Mouse (Mus musculus) frontal cortex, adult 2 months (tissue): ENCODE data around the gene Robo1. TPM values are rescaled to one million over a fixed set of nuclear protein-coding genes. Genes with fewer than 3 reads are reported as not detected.
A peak's percentile ranks its signal among the peaks of the same experiment; 100 is the strongest.

Experiments
- DNase-seq, 2 experiments: peaks; one replicate each; pipeline ENCODE4 v3.0.0; 2022; ENCODE audit warnings: low spot score in 1 of 2; ENCODE audit errors: extremely low spot score in 1 of 2
- polyA plus RNA-seq: library from polyadenylated mRNA; depleted of rRNA; stranded (reverse); fragments of >200 nt; gene quantifications from 2 replicates; pipeline ENCODE4 v1.2.3, GENCODE M21; 2012

The Robo1 gene
- polyA plus RNA-seq, 1 experiment: 15.1 TPM

- no peak for DNase-seq
These were observed 668.9 kb downstream of the Robo1 start for GRCm38 (mm10) chr16:72976849-72977576.

GRCm38 (mm10) chr16:72979407-72980219 is 671.5 kb downstream of the Robo1 start:
- peak; percentile 30 to 87 for DNase-seq

- DNase-seq: no peak
These were observed 682.5 kb downstream of the Robo1 start for GRCm38 (mm10) chr16:72990376-72991167.

DNA sequence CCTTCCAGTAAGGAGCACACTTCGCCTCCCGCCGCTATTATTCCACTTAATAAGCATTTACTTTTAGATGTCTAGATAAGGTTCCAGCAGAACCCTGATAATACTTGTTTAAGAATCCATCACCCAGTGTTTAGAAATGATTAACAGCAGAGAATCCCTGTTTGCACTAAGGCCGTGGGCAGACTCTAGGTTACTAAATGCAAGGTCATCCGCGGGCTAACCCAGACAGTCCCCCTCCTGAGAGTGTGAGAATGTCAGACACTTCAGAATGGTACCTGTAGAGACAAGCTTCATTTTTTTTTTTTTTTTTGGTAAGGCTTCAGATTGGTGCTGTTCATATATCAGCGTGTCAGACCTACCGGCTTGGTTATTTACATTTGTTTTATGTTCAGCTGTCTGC is 685.1 kb downstream of the Robo1 start:
- DNase-seq: no peak

GRCm38 (mm10) chr16:72993594-72993993 is 685.5 kb downstream of the Robo1 start:
- no peak for DNase-seq

GRCm38 (mm10) chr16:72995251-72995954 is 687.3 kb downstream of the Robo1 start:
- DNase-seq: peak; percentile 55 to 90

DNA sequence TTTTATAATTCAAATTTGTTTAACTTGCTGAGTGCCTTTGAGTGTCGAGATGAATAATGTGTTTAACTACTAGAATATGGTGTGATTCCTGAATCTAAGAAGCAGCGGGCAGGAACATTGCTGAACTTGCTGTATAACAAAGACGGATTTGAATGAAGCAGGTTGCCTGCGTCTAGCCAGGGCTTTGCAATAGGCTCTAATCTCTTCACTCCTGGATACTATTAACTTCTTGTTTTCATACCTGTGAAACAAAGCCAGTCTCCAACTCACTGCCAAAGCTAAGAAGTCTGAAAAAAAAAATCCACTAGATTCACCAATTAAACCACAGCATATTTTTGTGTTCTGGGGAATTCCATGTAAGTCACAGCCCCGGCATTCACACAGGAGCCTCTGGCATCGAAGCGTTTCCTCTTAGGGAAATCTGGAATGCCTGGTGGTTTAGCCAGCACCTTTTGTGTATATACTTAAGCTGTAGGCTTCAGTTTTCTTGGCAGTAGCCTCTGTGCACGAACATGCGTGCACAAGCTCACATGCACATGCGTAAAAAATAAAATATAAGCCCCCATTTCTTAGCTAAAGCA is 687.9 kb downstream of the Robo1 start:
- no peak for DNase-seq

GRCm38 (mm10) chr16:72998677-72999076 is 690.6 kb downstream of the Robo1 start:
- DNase-seq: no peak

GRCm38 (mm10) chr16:73002685-73003084 is 694.6 kb downstream of the Robo1 start:
- DNase-seq: no peak

DNA sequence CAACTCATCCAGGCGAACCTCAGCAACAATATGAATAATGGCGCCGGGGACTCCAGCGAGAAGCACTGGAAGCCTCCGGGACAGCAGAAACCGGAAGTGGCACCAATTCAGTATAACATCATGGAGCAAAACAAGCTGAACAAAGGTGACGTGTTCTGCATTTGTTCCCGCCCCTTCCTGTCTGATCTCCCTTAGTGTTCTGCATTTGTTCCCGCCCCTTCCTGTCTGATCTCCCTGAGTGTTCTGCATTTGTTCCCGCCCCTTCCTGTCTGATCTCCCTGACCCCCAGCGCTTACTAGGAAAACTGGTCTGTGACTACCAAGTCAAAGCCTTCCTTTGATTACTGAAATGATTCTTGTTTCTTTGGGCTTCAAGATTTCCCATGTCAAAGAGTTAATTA is 696.5 kb downstream of the Robo1 start:
- no peak for DNase-seq

- DNase-seq: no peak
These were observed 697.7 kb downstream of the Robo1 start for GRCm38 (mm10) chr16:73005831-73006230.

DNA sequence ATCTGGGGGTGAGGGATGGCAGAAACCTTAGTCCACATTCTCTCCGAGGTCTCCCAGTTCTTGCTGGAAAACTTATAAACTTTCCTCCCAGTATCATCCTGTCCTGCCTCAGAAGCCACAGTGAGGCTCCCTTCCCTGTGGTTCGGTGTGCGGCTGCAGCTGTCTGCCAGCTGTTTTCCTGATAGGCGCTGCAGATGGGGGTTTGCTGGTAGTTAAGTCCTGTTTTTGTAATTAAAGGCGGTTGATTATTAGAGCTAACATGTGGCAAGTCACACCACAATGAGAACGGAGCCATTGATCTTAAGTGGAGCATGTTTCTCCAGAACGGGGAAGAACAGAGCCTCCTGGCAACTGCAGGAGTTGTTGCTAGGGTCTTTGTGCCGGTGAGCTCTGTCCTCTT is 699.3 kb downstream of the Robo1 start:
- DNase-seq: no peak

- DNase-seq: no peak
These were observed 703.2 kb downstream of the Robo1 start for GRCm38 (mm10) chr16:73011313-73011712.

GRCm38 (mm10) chr16:73012926-73013325 is 704.8 kb downstream of the Robo1 start:
- no peak for DNase-seq

- DNase-seq: no peak
These were observed 706.4 kb downstream of the Robo1 start for GRCm38 (mm10) chr16:73014544-73014943.

- DNase-seq: peak in 1 of 2 experiments; percentile 17
These were observed 707.9 kb downstream of the Robo1 start for GRCm38 (mm10) chr16:73015976-73016375.

DNA sequence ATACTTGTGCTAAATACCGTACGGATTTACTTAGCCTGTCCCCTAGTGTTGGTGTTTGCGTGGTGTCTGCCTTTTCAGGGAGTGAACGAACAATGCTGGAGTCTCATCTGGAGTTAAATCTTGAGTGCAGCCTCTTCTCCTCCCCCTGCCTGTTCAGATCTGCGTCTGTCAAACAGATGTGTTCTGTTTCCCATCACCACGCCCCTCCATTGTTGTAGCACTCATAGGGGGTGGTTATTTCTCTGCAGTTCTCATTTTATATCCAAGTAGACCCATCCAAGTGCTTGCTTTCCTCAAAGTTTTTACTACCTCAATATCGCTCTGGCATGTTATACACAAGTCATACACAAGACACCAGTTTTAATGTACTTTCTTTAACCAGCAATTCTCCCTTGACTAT is 708.7 kb downstream of the Robo1 start:
- DNase-seq: no peak

DNA sequence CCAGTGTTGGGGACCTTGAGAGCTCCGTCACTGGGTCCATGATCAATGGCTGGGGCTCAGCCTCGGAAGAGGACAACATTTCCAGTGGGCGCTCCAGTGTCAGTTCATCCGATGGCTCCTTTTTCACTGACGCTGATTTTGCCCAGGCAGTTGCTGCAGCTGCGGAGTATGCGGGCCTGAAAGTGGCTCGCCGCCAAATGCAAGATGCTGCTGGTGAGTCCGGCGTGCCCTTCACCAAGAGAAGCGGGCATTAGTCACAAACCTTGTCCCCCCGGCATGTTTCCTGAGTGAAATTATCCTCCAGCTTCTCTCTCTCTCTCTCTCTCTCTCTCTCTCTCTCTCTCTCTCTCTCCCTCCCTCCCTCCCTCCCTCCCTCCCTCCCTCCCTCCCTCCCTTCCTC is 716.2 kb downstream of the Robo1 start:
- DNase-seq: no peak

- peak in 1 of 2 experiments; percentile 16 for DNase-seq
These were observed 719.6 kb downstream of the Robo1 start for GRCm38 (mm10) chr16:73027692-73028091.

- DNase-seq: no peak
These were observed 722.9 kb downstream of the Robo1 start for GRCm38 (mm10) chr16:73030999-73031398.
